Mouse (Mus musculus) brain, embryonic 14.5 days (tissue): ENCODE data around the gene Gm28635.

ENCODE experiments used
- CTCF ChIP-seq: fragments of 200-500 bp; IDR thresholded peaks from 2 replicates; pipeline ENCODE4 v1.5.1; 2012; ENCODE audit warnings: inconsistent platforms, mild to moderate bottlenecking, moderate library complexity, borderline replicate concordance; ENCODE audit not compliant: insufficient read depth, insufficient read length; ENCODE audit errors: extremely low read depth
- POLR2A ChIP-seq: fragments of 200-500 bp; IDR thresholded peaks from 2 replicates; pipeline ENCODE4 v1.6.1; 2012; ENCODE audit warnings: mild to moderate bottlenecking, inconsistent platforms, borderline replicate concordance; ENCODE audit not compliant: poor library complexity, insufficient read depth, insufficient read length, severe bottlenecking; ENCODE audit errors: extremely low read depth

- TF ChIP-seq CTCF (no peak), POLR2A (no peak)
Observed at GRCm38 (mm10) chr2:84612764-84613163, 65.1 kb downstream of the Gm28635 start.
